Mouse (Mus musculus): Measurements from ENCODE around the gene Cpeb3. TPM values are rescaled to one million over a fixed set of nuclear protein-coding genes. Genes with fewer than 3 reads are reported as not detected.
"Not testable (repeated sequence)": the region's sequence is repeated elsewhere in the genome, so short reads cannot be mapped to it uniquely, and the experiment has no call there.

Cpeb3 gene
- total RNA-seq (2015) (0.58 and 1.2 TPM in 2 replicates), total RNA-seq (2017) (0.37 and 1.3 TPM in 2 replicates)

DNA sequence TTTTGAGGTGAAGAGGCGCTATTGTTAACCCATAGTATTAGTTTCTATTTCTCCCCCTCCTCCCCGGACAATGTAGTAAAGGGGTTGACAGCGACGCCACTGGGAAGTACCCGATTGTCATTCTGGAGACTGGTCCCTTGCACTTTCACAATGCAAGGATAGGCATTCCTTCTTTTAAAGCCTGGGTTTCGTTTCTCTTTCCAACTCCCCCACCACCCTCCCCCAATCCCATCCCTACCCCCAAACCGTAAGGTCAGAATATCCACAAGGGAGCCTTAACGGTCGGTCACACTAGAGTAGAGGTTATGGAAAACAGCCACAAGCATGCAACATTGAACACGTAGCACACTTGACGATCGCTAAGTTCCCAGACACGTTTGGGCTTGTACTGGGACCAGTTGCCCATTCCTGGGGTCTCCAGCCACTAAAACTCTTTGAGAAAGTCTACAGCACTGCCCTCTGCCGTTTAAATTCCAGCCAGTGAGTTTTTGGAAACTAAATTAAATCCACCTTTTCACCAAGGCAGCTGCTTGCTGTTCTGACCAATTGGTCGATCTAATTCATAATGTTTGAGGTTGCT lies at the start of gene Cpeb3:
Gene Cpeb3, minus strand, starts transcription at position 426 of the 580 bp plus-strand sequence.
- no peak for ATAC-seq (ENCODE audit: poor library complexity, severe bottlenecking)

DNA sequence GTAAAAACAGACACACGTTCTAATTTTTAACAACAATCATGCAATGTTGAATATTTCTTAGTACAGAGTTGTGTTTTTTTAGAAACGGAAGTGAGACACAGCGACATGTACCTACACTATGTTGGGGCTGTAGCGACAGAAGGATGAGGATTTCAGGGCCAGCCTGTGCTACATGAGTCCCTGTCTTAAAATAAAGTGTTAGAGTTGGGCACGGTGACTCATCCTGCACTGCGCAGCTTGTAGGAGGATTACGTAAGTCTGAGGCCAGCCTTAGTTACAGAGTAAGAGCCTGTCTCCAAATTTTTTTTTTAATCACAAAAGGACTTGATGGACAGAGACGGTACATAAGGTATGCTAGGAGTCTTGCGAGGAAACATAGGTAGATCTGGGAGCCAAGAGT lies 46.9 kb upstream of the Cpeb3 start:
- no peak for ATAC-seq (ENCODE audit: poor library complexity, severe bottlenecking)

DNA sequence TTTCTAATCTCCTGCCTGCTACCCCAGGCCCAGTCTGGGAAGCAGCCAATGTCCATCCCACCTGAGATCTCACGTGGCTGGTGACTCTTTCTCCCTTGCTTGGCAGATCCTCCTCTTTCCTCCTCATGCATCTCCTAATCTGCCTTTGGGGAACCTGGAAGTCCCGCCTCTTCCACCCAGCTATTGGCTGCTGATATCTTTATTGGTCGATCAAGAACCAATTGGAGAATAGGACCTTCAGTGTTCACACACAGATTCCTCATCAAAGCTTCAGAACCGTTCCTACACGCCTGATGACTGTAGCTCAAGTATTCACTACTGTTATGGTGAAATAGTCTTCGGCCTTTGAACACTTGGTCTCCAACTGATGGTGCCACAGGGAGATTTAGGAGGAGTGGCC lies 43.7 kb upstream of the Cpeb3 start:
- no peak for ATAC-seq (ENCODE audit: poor library complexity, severe bottlenecking)

DNA sequence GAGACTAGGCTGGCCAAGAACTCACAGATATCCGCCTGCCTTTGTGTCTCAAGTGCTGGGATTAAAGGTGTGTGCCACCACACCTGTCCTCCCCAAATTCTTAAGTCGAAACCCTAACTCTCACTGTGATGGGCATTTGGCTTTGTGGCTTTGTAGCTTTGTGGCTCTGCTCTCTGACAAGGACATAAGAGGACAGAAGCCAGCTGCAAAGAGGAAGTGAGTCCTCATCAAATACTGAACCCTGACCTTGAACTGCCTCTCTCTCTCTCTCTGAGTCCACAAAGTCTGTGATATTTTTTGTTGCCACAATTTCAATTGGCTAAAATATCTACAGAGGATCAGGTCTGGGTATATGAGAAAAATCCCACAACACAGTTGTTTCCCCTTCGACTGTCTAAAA lies 39.8 kb upstream of the Cpeb3 start:
- ATAC-seq (ENCODE audit: poor library complexity, severe bottlenecking), result peak; percentile 64

DNA sequence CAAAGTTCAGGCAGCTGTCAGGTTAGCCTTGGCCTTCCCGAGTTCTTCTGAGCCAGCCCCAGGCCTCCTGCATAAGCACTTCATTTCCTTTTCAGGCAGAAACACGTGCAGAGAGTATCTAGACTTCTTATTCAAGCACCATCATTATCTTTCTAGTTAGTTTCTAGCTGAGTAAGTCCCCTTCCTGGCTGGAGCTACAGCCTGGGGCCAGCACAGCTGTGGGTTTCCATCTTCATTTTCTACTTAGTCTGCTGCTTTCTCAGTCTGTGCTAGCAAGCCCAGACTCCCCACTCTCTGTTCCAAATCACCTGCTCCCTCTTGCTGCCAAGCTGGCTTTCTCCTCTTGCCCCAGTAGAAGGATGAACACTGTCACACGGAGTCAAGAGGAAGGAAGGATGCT lies 38.5 kb upstream of the Cpeb3 start:
- no peak for ATAC-seq (ENCODE audit: poor library complexity, severe bottlenecking)

DNA sequence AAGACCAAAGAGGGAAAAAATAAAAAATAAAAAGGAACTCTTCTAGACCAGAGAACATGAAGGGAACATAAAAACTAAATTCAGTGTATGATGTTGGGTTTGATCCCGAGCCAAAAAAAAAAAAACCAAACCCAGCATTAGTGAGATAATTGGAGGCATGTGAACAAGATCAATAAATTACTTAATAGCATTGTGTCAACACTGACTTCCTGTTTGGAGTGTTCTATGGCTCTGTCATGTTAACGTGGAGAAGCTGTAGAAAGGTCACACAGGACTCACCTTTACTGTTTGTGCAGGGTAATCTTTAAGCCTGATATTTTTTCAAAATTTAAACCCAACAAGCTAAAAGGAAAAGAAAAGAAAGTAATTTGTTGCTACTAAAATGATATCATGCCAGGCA lies 34.3 kb upstream of the Cpeb3 start:
- no peak for ATAC-seq (ENCODE audit: poor library complexity, severe bottlenecking)

DNA sequence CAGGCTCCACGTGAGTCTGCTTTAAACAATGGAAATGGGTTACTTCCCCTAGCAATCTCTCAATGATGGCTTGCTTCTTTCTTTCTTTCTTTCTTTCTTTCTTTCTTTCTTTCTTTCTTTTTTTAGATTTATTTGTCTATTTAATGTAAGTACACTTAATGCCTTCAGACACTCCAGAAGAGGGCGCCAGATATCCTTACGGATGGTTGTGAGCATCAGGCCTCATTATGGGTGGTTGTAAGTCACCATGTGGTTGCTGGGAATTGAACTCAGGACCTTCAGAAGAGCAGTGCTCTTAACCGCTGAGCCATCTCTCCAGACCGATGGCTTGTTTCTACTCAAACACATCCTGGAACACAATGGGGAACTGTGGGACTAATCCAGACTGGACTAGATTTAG lies 32.8 kb upstream of the Cpeb3 start:
- no peak for ATAC-seq (ENCODE audit: poor library complexity, severe bottlenecking)

DNA sequence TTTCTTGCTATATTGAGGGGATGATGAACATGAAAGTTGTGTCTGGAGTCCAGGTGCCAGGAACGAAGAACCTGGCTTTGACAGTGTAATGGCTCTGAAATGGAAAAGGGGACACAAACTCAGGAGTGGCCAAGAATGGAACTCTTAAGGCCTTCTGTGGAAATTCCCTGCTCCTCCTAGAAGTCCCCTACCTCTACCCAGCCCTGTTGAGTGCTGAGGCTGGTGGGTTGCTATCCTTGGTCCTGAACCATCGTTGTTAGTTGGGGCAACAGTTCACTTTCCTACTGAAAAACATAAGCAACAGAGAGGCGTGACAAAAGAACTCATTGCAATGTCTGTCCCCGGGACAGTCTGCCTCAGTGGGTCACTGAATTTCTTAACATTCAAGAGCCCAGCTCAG lies 30.7 kb upstream of the Cpeb3 start:
- ATAC-seq (ENCODE audit: poor library complexity, severe bottlenecking), result no peak

DNA sequence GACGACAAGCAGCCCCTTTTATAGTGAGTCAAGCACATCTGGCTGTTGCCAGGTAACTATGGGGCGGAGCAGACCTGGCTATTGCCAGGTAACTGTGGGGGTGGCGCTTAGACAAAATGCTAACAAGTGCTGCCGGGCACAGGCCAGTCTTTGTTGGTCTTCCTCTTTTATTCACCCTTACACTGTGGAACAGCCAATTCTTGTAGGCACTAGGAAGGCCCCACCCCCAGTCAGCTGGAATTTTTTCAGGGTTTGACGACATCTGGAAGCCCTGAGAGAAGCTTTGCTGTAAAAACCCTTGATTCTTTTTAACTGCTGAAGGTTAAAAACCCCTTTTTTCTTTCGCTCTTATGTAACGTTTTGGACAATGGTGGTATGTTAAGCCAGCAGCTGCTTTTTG lies 30.2 kb upstream of the Cpeb3 start:
- no peak for ATAC-seq (ENCODE audit: poor library complexity, severe bottlenecking)

DNA sequence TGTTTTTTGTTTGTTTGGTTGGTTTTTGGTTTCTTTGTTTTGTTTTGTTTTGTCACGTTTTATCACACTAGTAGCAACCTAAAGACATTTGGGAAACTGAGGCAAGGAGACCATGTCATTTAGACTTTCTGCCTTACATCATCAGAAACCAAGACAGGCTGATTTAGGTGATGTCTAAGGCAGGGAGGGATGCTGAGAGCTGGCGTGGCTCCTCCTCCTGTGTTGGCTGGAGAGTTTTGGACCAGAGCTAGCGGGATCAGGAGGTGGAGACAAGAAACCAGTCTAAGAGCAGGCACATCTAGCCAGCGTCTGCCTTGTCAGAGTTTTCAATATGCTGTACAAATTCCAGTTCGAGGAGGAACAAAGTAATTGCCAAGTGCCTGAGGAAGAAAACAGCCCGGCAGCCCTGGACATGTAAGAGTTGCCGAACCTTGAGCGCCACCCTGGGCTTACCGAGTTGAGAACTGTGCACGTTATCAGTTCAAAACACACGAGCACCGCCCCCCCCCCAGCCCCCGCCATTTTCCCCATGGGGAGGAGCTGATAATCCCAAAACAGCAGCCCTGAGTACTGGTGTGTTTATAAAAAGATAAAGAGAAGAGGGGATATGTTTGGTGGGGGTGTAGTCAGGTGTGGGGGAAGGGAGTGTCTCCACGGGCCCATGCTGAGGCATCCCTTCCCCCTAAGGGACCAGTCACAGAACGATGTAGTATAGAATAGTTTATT lies 29.5 kb upstream of the Cpeb3 start:
- peak; percentile 36; the same call in 1 of the 2 replicates for ATAC-seq (ENCODE audit: poor library complexity, severe bottlenecking)

DNA sequence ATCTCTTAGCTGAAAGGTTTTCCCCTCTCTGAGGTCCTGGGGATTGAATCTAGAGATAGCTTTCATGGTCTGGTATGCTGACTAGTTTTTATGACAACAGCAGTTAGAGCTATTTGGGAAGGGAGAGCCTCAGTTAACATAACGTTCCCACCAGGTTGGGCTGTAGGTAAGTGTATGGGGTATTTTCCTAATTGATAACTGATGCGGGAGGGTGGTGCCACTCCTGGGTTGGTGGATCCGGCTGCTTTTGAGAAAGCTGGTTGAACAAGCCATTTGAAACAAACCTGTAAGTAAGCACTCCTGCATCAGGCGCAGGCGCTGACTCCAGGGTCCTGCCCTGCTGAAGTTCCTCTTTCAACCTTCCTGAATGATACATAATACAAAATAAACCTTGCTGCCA lies 28.9 kb upstream of the Cpeb3 start:
- no peak for ATAC-seq (ENCODE audit: poor library complexity, severe bottlenecking)

DNA sequence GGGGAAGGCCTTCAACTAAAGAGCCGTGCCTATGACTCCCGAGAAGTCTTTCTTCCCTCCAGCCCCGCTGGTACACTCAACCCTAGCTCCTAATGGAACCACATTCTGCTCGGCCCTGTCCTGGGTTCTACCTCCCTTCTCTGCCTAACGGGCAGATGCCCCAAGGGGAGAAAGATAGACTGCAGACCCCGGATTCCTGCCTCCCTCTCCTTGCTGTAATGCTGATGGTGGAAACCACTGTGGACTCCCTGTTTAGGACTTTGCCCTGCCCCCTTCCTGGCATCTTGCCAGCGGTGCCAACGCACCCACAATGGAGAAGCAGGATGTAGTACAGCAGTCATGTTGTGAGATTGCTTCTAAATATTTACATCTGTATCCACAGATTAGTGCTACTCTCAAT lies 27.4 kb upstream of the Cpeb3 start:
- no peak for ATAC-seq (ENCODE audit: poor library complexity, severe bottlenecking)

DNA sequence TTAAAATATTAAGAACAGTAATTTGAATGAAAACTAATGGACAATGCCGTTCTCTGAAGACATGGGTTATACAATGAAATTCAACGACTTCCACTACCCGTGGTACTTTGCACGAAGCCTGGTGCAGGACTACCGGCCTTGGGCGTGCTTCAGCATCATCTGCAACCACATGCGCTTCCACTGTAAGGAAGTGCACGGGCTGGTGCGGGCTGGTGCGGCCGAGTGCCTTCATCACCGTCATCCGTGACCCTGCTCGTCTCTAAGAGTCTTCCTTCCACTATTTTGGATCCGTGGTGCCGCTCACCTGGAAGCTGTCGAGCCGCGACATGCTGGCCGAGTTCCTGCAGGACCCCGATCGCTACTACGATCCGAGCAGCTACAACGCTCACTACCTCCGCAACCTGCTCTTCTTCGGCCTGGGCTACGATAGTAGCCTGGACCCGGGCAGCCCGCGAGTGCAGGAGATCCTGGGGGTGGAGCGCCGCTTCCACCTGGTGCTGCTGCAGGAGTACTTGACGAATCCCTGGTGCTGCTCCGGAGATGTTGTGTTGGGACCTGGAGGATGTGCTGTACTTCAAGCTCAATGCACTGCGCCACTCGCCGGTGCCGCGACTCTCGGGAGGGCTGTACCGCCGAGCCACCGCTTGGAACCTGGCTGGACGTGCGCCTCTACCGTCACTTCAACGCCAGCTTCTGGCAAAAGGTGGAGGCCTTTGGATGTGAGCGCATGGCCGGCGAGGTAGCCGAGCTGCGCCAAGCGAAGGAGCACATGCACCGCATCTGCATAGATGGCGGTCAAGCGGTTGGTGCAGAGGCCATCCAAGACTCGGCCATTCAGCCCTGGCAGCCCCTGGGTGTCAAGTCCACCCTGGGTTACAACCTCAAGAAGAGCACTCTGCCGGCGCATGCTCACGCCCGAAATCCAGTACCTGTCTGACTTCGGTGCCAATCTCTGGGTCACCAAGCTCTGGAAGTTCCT lies 25.4 kb upstream of the Cpeb3 start:
- ATAC-seq (ENCODE audit: poor library complexity, severe bottlenecking), result peak; percentile 22

DNA sequence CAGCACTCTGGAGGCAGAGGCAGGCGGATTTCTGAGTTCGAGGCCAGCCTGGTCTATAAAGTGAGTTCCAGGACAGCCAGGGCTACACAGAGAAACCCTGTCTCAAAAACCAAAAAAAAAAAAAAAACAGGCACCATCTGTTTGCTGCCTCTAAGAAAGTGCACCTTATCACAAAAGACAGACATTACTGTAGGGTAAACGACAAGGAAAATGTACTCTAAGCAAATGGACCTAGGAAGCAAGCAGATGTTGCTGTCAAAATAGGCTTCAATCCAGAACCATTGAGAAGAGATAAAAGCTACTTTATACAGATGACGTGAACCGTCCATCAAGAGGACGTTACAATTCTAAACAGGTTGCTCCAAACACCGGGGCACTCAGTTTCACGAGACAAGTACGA lies 24.2 kb upstream of the Cpeb3 start:
- not testable (repeated sequence) for ATAC-seq (ENCODE audit: poor library complexity, severe bottlenecking)

DNA sequence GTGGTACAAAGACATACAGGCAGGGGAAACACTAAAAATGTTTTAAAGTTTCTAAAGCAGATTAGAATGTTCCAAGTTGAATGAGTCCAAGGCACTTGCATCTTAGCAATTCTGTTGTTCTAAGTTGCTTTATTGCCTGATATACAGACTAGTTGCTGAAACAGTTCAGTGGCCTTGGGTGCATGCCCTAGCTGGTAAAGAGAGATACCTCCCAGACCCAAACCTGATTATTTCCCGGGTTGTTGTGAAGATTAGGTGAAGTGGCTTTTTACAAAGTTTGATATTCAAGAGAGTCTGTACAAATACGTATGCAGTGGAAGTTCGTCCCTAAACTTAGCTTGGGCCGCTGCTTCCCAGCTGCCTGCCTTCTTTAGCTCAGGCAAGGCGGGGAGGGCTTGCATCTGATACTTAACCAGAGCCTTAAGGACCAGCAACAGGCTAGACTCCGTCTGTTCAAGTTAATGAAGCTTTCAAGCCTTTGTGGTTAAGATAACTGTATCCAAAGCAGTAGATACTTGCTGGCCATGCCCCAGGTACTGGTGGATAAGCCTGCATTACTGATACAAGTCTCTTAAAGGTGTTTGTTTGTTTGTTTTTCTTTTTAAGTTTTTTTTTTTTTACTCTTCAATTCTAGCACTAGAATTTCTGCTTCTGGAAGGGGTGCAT lies 16.9 kb upstream of the Cpeb3 start:
- ATAC-seq (ENCODE audit: poor library complexity, severe bottlenecking), result no peak

DNA sequence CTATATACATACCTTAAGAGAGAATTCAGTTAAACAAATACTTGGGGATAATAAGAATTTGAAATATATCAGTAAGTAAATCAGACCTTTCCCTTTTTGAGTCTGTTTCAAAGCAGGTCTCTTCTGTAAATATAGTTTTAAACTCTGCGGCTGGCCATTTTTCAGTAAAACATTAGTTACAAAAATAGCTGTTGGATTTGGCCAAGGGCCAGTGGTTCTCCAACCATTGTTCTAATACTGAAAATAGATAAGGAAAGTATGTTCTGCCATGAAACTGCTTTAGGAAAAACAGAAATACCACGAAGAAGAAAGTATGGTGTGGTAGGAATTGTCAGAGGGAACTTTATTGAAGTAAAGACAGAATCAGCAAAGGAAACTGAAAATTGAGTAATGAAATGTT lies 6.3 kb upstream of the Cpeb3 start:
- no peak for ATAC-seq (ENCODE audit: poor library complexity, severe bottlenecking)

DNA sequence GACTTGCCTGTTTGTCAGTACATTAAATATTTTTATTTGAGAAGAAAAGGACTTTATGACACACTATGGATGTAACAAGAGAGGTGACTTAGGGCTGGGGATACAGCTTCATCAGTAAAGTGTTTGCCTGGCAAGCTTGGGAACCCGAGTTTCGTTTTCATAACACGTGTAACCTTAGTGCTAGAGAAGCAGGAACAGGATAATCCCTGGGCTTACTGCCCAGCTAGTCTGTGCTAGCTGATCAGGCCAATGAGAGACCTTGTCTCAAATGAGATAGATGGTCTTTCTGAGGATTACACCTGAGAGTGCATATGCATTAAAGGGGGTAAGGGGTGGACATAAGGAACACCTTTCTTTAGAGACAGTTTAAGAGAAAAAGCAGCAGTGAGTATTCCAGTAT lies 3.0 kb upstream of the Cpeb3 start:
- ATAC-seq (ENCODE audit: poor library complexity, severe bottlenecking), result no peak

DNA sequence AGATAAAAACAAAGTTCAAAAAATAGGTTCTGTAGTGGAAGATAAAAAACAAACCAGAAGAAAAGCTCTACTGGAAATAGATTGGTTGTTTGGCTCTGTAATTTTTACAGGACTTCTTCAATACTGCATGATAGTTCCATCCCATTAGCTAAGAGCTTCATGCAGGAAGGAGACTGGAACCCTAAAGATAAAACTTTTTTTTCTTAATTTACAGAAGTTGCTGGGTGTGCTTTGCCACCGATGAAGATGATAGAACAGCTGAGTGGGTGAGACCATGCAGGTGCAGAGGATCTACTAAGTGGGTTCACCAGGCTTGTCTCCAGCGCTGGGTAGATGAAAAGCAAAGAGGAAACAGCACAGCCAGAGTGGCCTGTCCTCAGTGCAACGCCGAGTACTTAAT lies 2.1 kb upstream of the Cpeb3 start:
- no peak for ATAC-seq (ENCODE audit: poor library complexity, severe bottlenecking)

DNA sequence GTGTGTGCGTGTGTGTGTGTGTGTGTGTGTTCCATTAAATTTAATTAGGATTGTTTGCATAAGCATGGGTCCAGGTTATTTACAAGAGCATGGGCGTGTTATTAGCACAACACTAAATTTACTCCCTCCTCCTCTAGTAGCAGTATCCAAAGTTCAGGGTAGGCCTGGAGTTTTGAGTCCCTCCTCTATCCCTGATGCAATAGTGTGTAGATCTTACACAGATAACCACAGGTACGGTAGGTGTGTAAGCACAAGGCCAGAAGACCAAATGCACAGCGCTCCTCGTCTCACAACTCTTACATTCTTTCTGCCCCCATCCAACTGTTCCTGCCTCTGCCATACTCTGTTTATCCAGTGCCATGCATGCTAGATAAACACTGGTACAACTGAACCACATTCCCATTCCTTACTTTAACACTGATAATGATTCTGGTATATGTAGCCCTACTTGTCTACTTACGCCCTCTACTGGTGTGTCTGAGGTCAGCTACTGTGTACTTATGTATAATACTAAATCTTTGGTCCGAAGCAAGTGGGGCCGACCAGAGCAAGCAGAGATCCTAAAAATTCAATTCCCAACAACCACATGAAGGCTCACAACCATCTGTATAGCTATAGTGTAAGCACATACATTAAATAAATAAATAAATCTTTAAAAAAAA lies 1.2 kb upstream of the Cpeb3 start:
- no peak for ATAC-seq (ENCODE audit: poor library complexity, severe bottlenecking)

DNA sequence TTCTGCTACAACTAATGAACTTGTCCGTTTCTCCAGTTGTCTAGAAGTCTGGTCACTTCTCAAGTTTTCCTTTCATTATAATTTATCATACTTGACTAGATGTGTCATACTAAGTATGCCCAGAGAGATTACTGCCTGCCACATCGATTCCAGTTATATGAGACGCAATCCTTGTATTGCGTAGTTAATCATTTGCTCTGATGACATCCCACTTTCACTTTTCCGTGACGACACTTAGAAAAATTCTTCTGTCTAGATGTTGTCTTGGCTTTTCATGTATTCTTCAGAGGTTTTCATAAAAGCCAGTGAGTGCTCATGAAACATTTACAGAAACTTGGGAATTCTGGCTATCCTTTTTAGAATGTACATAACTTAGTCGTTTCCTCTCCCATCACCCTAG lies 585 bp upstream of the Cpeb3 start:
- no peak for ATAC-seq (ENCODE audit: poor library complexity, severe bottlenecking)
